Mouse (Mus musculus): ENCODE measurements around the gene Gm49450. TPM values are rescaled to one million over a fixed set of nuclear protein-coding genes. Genes with fewer than 3 reads are reported as not detected.

Gm49450 gene
- polyA plus RNA-seq, 1 experiment = 2.3 TPM

- peak within 1 kb of the TSS; percentile 28 for H3K4me3 ChIP-seq (ENCODE audit: control insufficient read depth, low read depth, low read length)
- H3K27me3 ChIP-seq (ENCODE audit: control insufficient read depth, insufficient read depth, low read length) = no peaks in the 10 kb centered on the region; the same call in none of the 2 replicates
- H3K27ac ChIP-seq (ENCODE audit: control insufficient read depth, insufficient read depth, low read depth, low read length) = peak within 1 kb of the TSS; percentile 45; the same call in 1 of the 2 replicates
- peaks cover 25% of the 10 kb centered on the region for H3K4me1 ChIP-seq (ENCODE audit: control insufficient read depth, insufficient read depth, low read length)
- TF ChIP-seq POLR2A (IDR thresholded peaks at IDR 0.05; ENCODE audit: control insufficient read depth, low read depth, low read length) (peak; percentile 10; the same call in 1 of the 2 replicates), CTCF (IDR thresholded peaks at IDR 0.05; ENCODE audit: control insufficient read depth, insufficient read depth, insufficient replicate concordance, low read depth, low read length) (no peak)
- no peaks in the 10 kb centered on the region for H3K36me3 ChIP-seq (ENCODE audit: control insufficient read depth, insufficient read depth, low read length)
These were observed 55.2 kb downstream of the Gm49450 start, which contains the start of gene Dhh for GRCm38 (mm10) chr15:98897928-98898800. Gene Dhh (minus strand): TSS chr15:98898540.

GRCm38 (mm10) chr15:98897495-98897894 lies 55.9 kb downstream of the Gm49450 start:
- peaks cover 27% of the 10 kb centered on the region for H3K4me1 ChIP-seq (ENCODE audit: control insufficient read depth, insufficient read depth, low read length)
- no peak overlapping the region for H3K27ac ChIP-seq (ENCODE audit: control insufficient read depth, insufficient read depth, low read depth, low read length)
- H3K27me3 ChIP-seq (ENCODE audit: control insufficient read depth, insufficient read depth, low read length) = no peaks in the 10 kb centered on the region; the same call in none of the 2 replicates
- TF ChIP-seq CTCF (IDR thresholded peaks at IDR 0.05; ENCODE audit: control insufficient read depth, insufficient read depth, insufficient replicate concordance, low read depth, low read length) (no peak), POLR2A (IDR thresholded peaks at IDR 0.05; ENCODE audit: control insufficient read depth, low read depth, low read length) (no peak)
- no peaks in the 10 kb centered on the region for H3K36me3 ChIP-seq (ENCODE audit: control insufficient read depth, insufficient read depth, low read length)
- H3K4me3 ChIP-seq (ENCODE audit: control insufficient read depth, low read depth, low read length) = peak overlapping the region; percentile 12

GRCm38 (mm10) chr15:98895635-98896589 lies 57.4 kb downstream of the Gm49450 start:
- H3K27me3 ChIP-seq (ENCODE audit: control insufficient read depth, insufficient read depth, low read length) = no peaks in the 10 kb centered on the region; the same call in none of the 2 replicates
- H3K36me3 ChIP-seq (ENCODE audit: control insufficient read depth, insufficient read depth, low read length) = no peaks in the 10 kb centered on the region
- TF ChIP-seq POLR2A (IDR thresholded peaks at IDR 0.05; ENCODE audit: control insufficient read depth, low read depth, low read length) = no peak
- TF ChIP-seq CTCF (IDR thresholded peaks at IDR 0.05; ENCODE audit: control insufficient read depth, insufficient read depth, insufficient replicate concordance, low read depth, low read length) = no peak
- H3K4me3 ChIP-seq (ENCODE audit: control insufficient read depth, low read depth, low read length) = peak overlapping the region; percentile 17; the same call in 1 of the 2 replicates
- peaks cover 34% of the 10 kb centered on the region for H3K4me1 ChIP-seq (ENCODE audit: control insufficient read depth, insufficient read depth, low read length)
- peak overlapping the region; percentile 47; the same call in 1 of the 2 replicates for H3K27ac ChIP-seq (ENCODE audit: control insufficient read depth, insufficient read depth, low read depth, low read length)

- Histone ChIP-seq H3K4me1 (ENCODE audit: control insufficient read depth, insufficient read depth, low read length) (peaks cover 34% of the 10 kb centered on the region), H3K27me3 (ENCODE audit: control insufficient read depth, insufficient read depth, low read length) (no peaks in the 10 kb centered on the region; the same call in none of the 2 replicates), H3K36me3 (ENCODE audit: control insufficient read depth, insufficient read depth, low read length) (no peaks in the 10 kb centered on the region), H3K4me3 (ENCODE audit: control insufficient read depth, low read depth, low read length) (peak overlapping the region; percentile 25), H3K27ac (ENCODE audit: control insufficient read depth, insufficient read depth, low read depth, low read length) (peak overlapping the region; percentile 47)
- TF ChIP-seq POLR2A (IDR thresholded peaks at IDR 0.05; ENCODE audit: control insufficient read depth, low read depth, low read length) (no peak), CTCF (IDR thresholded peaks at IDR 0.05; ENCODE audit: control insufficient read depth, insufficient read depth, insufficient replicate concordance, low read depth, low read length) (peak; percentile 7; the same call in 1 of the 2 replicates)
These were observed 58.4 kb downstream of the Gm49450 start for GRCm38 (mm10) chr15:98894746-98895634.

- Histone ChIP-seq H3K27ac (ENCODE audit: control insufficient read depth, insufficient read depth, low read depth, low read length) (peak within 1 kb of the TSS; percentile 47), H3K36me3 (ENCODE audit: control insufficient read depth, insufficient read depth, low read length) (no peaks in the 10 kb centered on the region), H3K4me3 (ENCODE audit: control insufficient read depth, low read depth, low read length) (peak within 1 kb of the TSS; percentile 47), H3K4me1 (ENCODE audit: control insufficient read depth, insufficient read depth, low read length) (peaks cover 34% of the 10 kb centered on the region), H3K27me3 (ENCODE audit: control insufficient read depth, insufficient read depth, low read length) (no peaks in the 10 kb centered on the region; the same call in none of the 2 replicates)
- TF ChIP-seq POLR2A (IDR thresholded peaks at IDR 0.05; ENCODE audit: control insufficient read depth, low read depth, low read length) = peak; percentile 46
- no peak for TF ChIP-seq CTCF (IDR thresholded peaks at IDR 0.05; ENCODE audit: control insufficient read depth, insufficient read depth, insufficient replicate concordance, low read depth, low read length)
These were observed 59.2 kb downstream of the Gm49450 start, which contains the start of gene Rhebl1 for GRCm38 (mm10) chr15:98893940-98894745. Gene Rhebl1 (minus strand): TSS chr15:98894540.

Measured in testis, adult 2 months (tissue).